Comparison of ENCODE assay signal across 15 mouse cellular contexts in the genomic region with DNA sequence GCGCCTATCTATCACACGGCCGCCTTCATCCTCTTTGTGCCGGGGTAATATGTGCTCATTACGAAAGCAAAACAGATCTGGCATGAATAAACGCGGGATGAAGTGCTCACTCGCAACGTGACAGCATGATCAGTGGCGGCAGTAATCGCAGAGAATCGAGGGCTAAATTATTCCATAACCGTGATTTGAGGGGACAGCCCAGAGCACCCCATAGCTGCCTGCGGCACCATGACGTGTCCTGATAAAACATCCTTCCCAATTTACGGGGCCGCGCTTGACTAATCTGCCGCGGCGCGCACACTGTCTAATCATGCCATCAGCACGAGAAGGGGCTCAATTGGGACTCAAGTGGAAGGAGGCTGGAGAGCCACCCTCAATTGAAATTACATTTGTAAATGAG.
DNase-seq lines count a peak whose midpoint lies in the region; ATAC-seq and TF ChIP-seq lines count a peak whose summit lies in the region.
"Had no signal": no experiment of that assay in that cellular context is flagged by ENCODE, and none has a peak within 500 bp of the region (broad histone marks: within the 10 kb centered on the region; RNA-seq: fewer than 3 reads in every experiment).

No protein-coding gene starts in this region.

- peak overlapping the region; percentile 38 for H3K4me2 ChIP-seq in forebrain, embryonic 16.5 days (ENCODE audit: low read length)
- peak overlapping the region; percentile 44 for H3K4me2 ChIP-seq in midbrain, embryonic 15.5 days
- H3K4me2 ChIP-seq: lung, embryonic 15.5 days had no signal

- no peaks in the 10 kb centered on the region for H3K27me3 ChIP-seq in ES-Bruce4 (ENCODE audit: control insufficient read depth, insufficient read depth, low read length, poor library complexity, severe bottlenecking)
- H3K27me3 ChIP-seq in forebrain, embryonic 16.5 days (replicated peaks; ENCODE audit: control insufficient read depth, insufficient read depth, low read length), result peaks cover 76% of the 10 kb centered on the region
- peaks cover 28% of the 10 kb centered on the region for H3K27me3 ChIP-seq in midbrain, embryonic 15.5 days (replicated peaks)

- no peak for DNase-seq in frontal cortex, postnatal 14 days (ENCODE audit: low spot score in 2 of 2)
- DNase-seq in adrenal gland, postnatal 36 days, result no peak
- DNase-seq in left cerebral cortex, postnatal 10 days (ENCODE audit: extremely low spot score in 1 of 2, low spot score in 2 of 2), result no peak
- DNase-seq: adrenal gland, postnatal 14 days; cerebellum, adult 9-10 months; gastrocnemius, postnatal 14 days; heart, postnatal 14 days; left cerebral cortex, postnatal 4 days had no signal

- H3K4me3 ChIP-seq in ES-Bruce4 (ENCODE audit: low read depth, low read length), result peak overlapping the region; percentile 49
- peak overlapping the region; percentile 15 for H3K4me3 ChIP-seq in forebrain, embryonic 16.5 days (replicated peaks; ENCODE audit: low read length)
- peak overlapping the region; percentile 11 for H3K4me3 ChIP-seq in midbrain, embryonic 15.5 days
- H3K4me3 ChIP-seq: lung, embryonic 15.5 days; myocyte had no signal

- no peaks in the 10 kb centered on the region for H3K9me3 ChIP-seq in ES-Bruce4 (replicated peaks; ENCODE audit: control insufficient read depth, insufficient read depth, low read length, poor library complexity, severe bottlenecking)
- H3K9me3 ChIP-seq in forebrain, embryonic 16.5 days (ENCODE audit: control insufficient read depth, low read length), result no peaks in the 10 kb centered on the region
- H3K9me3 ChIP-seq in midbrain, embryonic 15.5 days, result no peaks in the 10 kb centered on the region
- H3K9me3 ChIP-seq: lung, embryonic 15.5 days had no signal

- H3K9ac ChIP-seq in ES-Bruce4 (ENCODE audit: low read depth, poor library complexity, severe bottlenecking), result no peak overlapping the region
- peak overlapping the region; percentile 5 for H3K9ac ChIP-seq in forebrain, embryonic 16.5 days (replicated peaks; ENCODE audit: low read depth, low read length)
- H3K9ac ChIP-seq in midbrain, embryonic 15.5 days, result peak overlapping the region; percentile 18; the same call in 1 of the 2 replicates
- H3K9ac ChIP-seq: lung, embryonic 15.5 days had no signal

- WGBS in forebrain, embryonic 16.5 days, result 22% methylated on average over 23 of the region's 23 CpGs
- WGBS in midbrain, embryonic 15.5 days, result 18% methylated on average over 23 of the region's 23 CpGs

- no peak for TF ChIP-seq CTCF in ES-Bruce4 (IDR thresholded peaks at IDR 0.05; ENCODE audit: low read depth, low read length)

- TF ChIP-seq POLR2A in ES-Bruce4 (IDR thresholded peaks at IDR 0.05; ENCODE audit: insufficient read depth, low read length), result no peak

- no peaks in the 10 kb centered on the region for H3K36me3 ChIP-seq in ES-Bruce4 (ENCODE audit: control insufficient read depth, insufficient read depth, low read length, poor library complexity, severe bottlenecking)
- no peaks in the 10 kb centered on the region for H3K36me3 ChIP-seq in forebrain, embryonic 16.5 days (ENCODE audit: control insufficient read depth, insufficient read depth)
- H3K36me3 ChIP-seq in midbrain, embryonic 15.5 days (replicated peaks), result no peaks in the 10 kb centered on the region
- H3K36me3 ChIP-seq: lung, embryonic 15.5 days had no signal

- H3K27ac ChIP-seq in ES-Bruce4 (ENCODE audit: insufficient read depth, low read length), result no peak overlapping the region
- H3K27ac ChIP-seq in forebrain, embryonic 16.5 days (ENCODE audit: low read length), result no peak overlapping the region
- H3K27ac ChIP-seq in midbrain, embryonic 15.5 days, result no peak overlapping the region
- H3K27ac ChIP-seq: lung, embryonic 15.5 days had no signal

- H3K4me1 ChIP-seq in ES-Bruce4 (ENCODE audit: control insufficient read depth, insufficient read depth, low read length), result peaks cover 15% of the 10 kb centered on the region
- peaks cover 30% of the 10 kb centered on the region for H3K4me1 ChIP-seq in forebrain, embryonic 16.5 days (replicated peaks; ENCODE audit: control insufficient read depth, insufficient read depth, low read length)
- H3K4me1 ChIP-seq in midbrain, embryonic 15.5 days, result peaks cover 16% of the 10 kb centered on the region

- 0 out of 2 replicates have a peak, but pooled peaks have one; percentile 13 for ATAC-seq in frontal cortex, adult (ENCODE audit: low TSS enrichment)
- ATAC-seq in forebrain, embryonic 16.5 days, result 0 out of 2 replicates have a peak, but pooled peaks have one; percentile 2
- peak; percentile 4; the same call in 1 of the 2 replicates for ATAC-seq in midbrain, embryonic 15.5 days (replicated peaks)
- ATAC-seq in monocyte, adult 5-6 weeks (replicated peaks; ENCODE audit: insufficient number of reproducible peaks, low FRiP score, low TSS enrichment, poor library complexity, severe bottlenecking), result no peak

- intact Hi-C loops in left cerebral cortex, postnatal 10 days (cut with DNase I), result no loop called here

- TF ChIP-seq EP300 in ES-Bruce4 (IDR thresholded peaks at IDR 0.05; ENCODE audit: insufficient read depth, low read depth, low read length), result no peak
